Mouse (Mus musculus): ENCODE measurements at regions not wholly inside any gene's neighbourhood (a gene's known extent, or its start where the extent isn't known, plus 50 kb on each side); places are given as distances from the start of the nearest gene placed in this dataset.

GRCm38 (mm10) chr11:111445764-111446163, 379.8 kb downstream of the Kcnj2 start:
- WGBS: 23% methylated on average over 4 of the region's 4 CpGs
- TF ChIP-seq CTCF (IDR thresholded peaks at IDR 0.05; ENCODE audit: insufficient read depth, low read depth, low read length) (no peak), POLR2A (IDR thresholded peaks at IDR 0.05; ENCODE audit: insufficient read depth, low read depth, low read length) (no peak)
- no peak overlapping the region for H3K4me3 ChIP-seq (ENCODE audit: insufficient read depth, low read depth, low read length)
- H3K27ac ChIP-seq (ENCODE audit: insufficient read depth, low read depth, low read length): no peak overlapping the region
- H3K4me1 ChIP-seq (ENCODE audit: control insufficient read depth, insufficient read depth, low read length): no peaks in the 10 kb centered on the region

DNA sequence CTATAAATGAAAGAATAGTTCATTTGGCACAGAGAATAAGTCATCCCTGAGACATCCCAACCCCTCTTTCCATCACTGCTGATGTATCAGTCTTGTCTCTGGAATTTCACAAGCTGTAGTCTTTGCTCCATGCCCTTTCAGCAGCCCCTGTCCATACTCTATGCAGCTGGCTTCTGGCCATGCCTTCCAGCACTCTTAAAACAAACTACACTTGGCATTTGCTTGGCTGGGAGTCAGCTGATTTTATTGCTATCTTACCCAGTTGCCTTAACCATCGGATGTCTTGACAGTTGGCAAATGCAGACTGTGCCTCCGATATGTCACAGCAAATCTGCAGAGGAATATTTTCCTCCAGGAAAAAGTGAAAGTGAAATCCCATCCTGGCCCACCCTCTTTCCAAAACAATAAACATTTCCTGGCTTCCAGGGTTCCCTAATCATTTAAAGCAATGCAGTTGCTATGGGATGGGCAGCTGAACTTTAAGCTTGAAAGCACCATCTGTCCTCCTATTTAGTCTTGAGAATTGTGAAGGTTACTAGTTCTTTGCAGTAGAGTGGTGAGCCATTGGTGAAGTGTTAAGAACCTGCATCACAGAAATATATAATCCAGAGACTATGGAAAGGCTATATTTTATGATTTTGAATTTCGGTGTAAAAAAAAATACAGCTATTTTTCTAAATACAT, 385.0 kb downstream of the Kcnj2 start:
- TF ChIP-seq POLR2A (IDR thresholded peaks at IDR 0.05; ENCODE audit: insufficient read depth, low read depth, low read length) (no peak), CTCF (IDR thresholded peaks at IDR 0.05; ENCODE audit: insufficient read depth, low read depth, low read length) (no peak)
- Histone ChIP-seq H3K4me1 (ENCODE audit: control insufficient read depth, insufficient read depth, low read length) (no peaks in the 10 kb centered on the region), H3K4me3 (ENCODE audit: insufficient read depth, low read depth, low read length) (no peak overlapping the region), H3K27ac (ENCODE audit: insufficient read depth, low read depth, low read length) (no peak overlapping the region)
- WGBS: 56% methylated on average over 3 of the region's 3 CpGs

DNA sequence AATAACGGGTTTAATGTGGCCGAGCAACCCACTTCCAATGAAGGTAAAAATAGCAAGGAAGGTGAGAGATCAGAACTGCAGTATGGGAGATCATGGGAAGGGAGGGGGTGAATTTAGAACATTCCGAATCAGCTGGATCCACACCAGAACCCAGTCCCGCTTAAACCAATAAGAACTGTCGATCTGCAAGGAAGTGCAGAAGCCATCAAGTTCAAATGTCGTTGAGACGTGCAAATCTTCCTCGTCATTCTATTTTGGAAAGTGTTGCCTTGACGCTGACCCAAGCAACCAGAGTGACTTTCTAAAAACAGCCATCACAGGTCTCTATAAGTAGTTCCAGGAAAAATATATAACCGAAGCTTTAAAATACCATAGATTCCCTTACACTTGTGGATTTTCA, 394.1 kb downstream of the Kcnj2 start:
- H3K27ac ChIP-seq (ENCODE audit: insufficient read depth, low read depth, low read length): no peak overlapping the region
- TF ChIP-seq POLR2A (IDR thresholded peaks at IDR 0.05; ENCODE audit: insufficient read depth, low read depth, low read length) (no peak), CTCF (IDR thresholded peaks at IDR 0.05; ENCODE audit: insufficient read depth, low read depth, low read length) (no peak)
- no peaks in the 10 kb centered on the region for H3K4me1 ChIP-seq (ENCODE audit: control insufficient read depth, insufficient read depth, low read length)
- WGBS: 93% methylated on average over 10 of the region's 10 CpGs
- H3K4me3 ChIP-seq (ENCODE audit: insufficient read depth, low read depth, low read length): no peak overlapping the region

- no peaks in the 10 kb centered on the region for H3K4me1 ChIP-seq (ENCODE audit: control insufficient read depth, insufficient read depth, low read length)
- 92% methylated on average over 6 of the region's 6 CpGs for WGBS
- no peak overlapping the region for H3K4me3 ChIP-seq (ENCODE audit: insufficient read depth, low read depth, low read length)
- no peak overlapping the region for H3K27ac ChIP-seq (ENCODE audit: insufficient read depth, low read depth, low read length)
- TF ChIP-seq POLR2A (IDR thresholded peaks at IDR 0.05; ENCODE audit: insufficient read depth, low read depth, low read length) (no peak), CTCF (IDR thresholded peaks at IDR 0.05; ENCODE audit: insufficient read depth, low read depth, low read length) (no peak)
Measured at GRCm38 (mm10) chr11:111484981-111485380, 419.0 kb downstream of the Kcnj2 start.

- TF ChIP-seq POLR2A (IDR thresholded peaks at IDR 0.05; ENCODE audit: insufficient read depth, low read depth, low read length): no peak
- no peak for TF ChIP-seq CTCF (IDR thresholded peaks at IDR 0.05; ENCODE audit: insufficient read depth, low read depth, low read length)
- Histone ChIP-seq H3K27ac (ENCODE audit: insufficient read depth, low read depth, low read length) (peak overlapping the region; percentile 66; the same call in 1 of the 2 replicates), H3K4me3 (ENCODE audit: insufficient read depth, low read depth, low read length) (no peak overlapping the region), H3K4me1 (ENCODE audit: control insufficient read depth, insufficient read depth, low read length) (no peaks in the 10 kb centered on the region)
- 61% methylated on average over 4 of the region's 4 CpGs for WGBS
Measured at GRCm38 (mm10) chr11:111512471-111512870, 446.5 kb downstream of the Kcnj2 start.

GRCm38 (mm10) chr11:111522716-111523115, 456.8 kb downstream of the Kcnj2 start:
- Histone ChIP-seq H3K27ac (ENCODE audit: insufficient read depth, low read depth, low read length) (no peak overlapping the region), H3K4me3 (ENCODE audit: insufficient read depth, low read depth, low read length) (no peak overlapping the region), H3K4me1 (ENCODE audit: control insufficient read depth, insufficient read depth, low read length) (no peaks in the 10 kb centered on the region)
- 20% methylated on average over 8 of the region's 8 CpGs for WGBS
- no peak for TF ChIP-seq POLR2A (IDR thresholded peaks at IDR 0.05; ENCODE audit: insufficient read depth, low read depth, low read length)
- no peak for TF ChIP-seq CTCF (IDR thresholded peaks at IDR 0.05; ENCODE audit: insufficient read depth, low read depth, low read length)

GRCm38 (mm10) chr11:111523465-111523864, 457.5 kb downstream of the Kcnj2 start:
- WGBS: 36% methylated on average over 8 of the region's 8 CpGs

GRCm38 (mm10) chr11:111526010-111526742, 460.2 kb downstream of the Kcnj2 start:
- Histone ChIP-seq H3K4me3 (ENCODE audit: insufficient read depth, low read depth, low read length) (no peak overlapping the region), H3K27ac (ENCODE audit: insufficient read depth, low read depth, low read length) (no peak overlapping the region), H3K4me1 (ENCODE audit: control insufficient read depth, insufficient read depth, low read length) (no peaks in the 10 kb centered on the region)
- TF ChIP-seq CTCF (IDR thresholded peaks at IDR 0.05; ENCODE audit: insufficient read depth, low read depth, low read length) (no peak), POLR2A (IDR thresholded peaks at IDR 0.05; ENCODE audit: insufficient read depth, low read depth, low read length) (no peak)
- 85% methylated on average over 6 of the region's 6 CpGs for WGBS

More at GRCm38 (mm10) chr11:111523465-111523864, 457.5 kb downstream of the Kcnj2 start:
- H3K4me3 ChIP-seq (ENCODE audit: insufficient read depth, low read depth, low read length): no peak overlapping the region
- no peaks in the 10 kb centered on the region for H3K4me1 ChIP-seq (ENCODE audit: control insufficient read depth, insufficient read depth, low read length)
- TF ChIP-seq CTCF (IDR thresholded peaks at IDR 0.05; ENCODE audit: insufficient read depth, low read depth, low read length) (peak; percentile 75), POLR2A (IDR thresholded peaks at IDR 0.05; ENCODE audit: insufficient read depth, low read depth, low read length) (no peak)
- no peak overlapping the region for H3K27ac ChIP-seq (ENCODE audit: insufficient read depth, low read depth, low read length)

DNA sequence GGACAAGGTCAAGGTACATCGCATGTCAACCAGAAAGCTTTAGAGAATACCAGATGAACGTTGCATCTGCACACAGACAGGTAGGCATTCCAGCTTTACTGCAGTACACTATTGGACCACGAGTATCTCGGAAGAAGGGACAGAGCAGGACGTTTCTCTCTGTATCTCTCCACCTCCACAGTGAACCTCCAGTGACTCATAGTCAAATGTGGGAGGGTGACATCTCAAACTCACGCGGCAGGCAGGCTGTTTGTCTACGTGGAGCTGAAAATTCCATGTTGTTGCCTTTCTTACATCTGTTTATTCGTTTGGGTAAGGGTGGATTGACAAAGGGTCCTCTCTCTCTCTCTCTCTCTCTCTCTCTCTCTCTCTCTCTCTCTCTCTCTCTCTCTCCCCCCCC, 463.6 kb downstream of the Kcnj2 start:
- 43% methylated on average over 9 of the region's 9 CpGs for WGBS
- H3K4me3 ChIP-seq (ENCODE audit: insufficient read depth, low read depth, low read length): no peak overlapping the region
- no peak overlapping the region for H3K27ac ChIP-seq (ENCODE audit: insufficient read depth, low read depth, low read length)
- H3K4me1 ChIP-seq (ENCODE audit: control insufficient read depth, insufficient read depth, low read length): no peaks in the 10 kb centered on the region
- TF ChIP-seq CTCF (IDR thresholded peaks at IDR 0.05; ENCODE audit: insufficient read depth, low read depth, low read length): no peak
- TF ChIP-seq POLR2A (IDR thresholded peaks at IDR 0.05; ENCODE audit: insufficient read depth, low read depth, low read length): no peak
